Mouse (Mus musculus) spleen, adult 18-20 months (tissue): ENCODE results near the gene Vsig10l.

Experiments
- DNase-seq, 2 experiments: peaks; one replicate each; pipeline ENCODE4 v3.0.0; 2022; ENCODE audit warnings: mixed read lengths in 2 of 2

Vsig10l gene

DNA sequence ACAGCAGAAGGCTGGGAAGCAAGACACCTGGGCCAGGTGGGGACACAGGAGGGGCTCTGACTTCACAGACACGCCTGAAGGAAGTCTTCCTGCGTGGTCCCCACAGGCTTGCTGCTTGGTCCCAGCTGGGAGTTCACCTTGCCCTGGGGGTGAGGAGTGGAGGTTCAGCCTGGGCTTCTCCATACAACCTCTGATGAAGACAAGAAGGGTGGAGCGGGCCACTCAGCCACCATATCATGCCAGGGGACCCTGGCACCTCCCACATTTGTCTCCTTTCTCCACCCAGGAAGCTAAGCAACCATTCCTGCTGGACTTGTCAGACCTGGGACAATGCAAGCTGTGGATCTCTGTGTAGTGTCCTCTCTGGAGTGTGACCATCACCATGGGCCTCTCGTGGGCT, at the start of gene Vsig10l:
Vsig10l (plus strand) TSS at position 301 of the 400 bp plus-strand sequence.
- DNase-seq = no peak

DNA sequence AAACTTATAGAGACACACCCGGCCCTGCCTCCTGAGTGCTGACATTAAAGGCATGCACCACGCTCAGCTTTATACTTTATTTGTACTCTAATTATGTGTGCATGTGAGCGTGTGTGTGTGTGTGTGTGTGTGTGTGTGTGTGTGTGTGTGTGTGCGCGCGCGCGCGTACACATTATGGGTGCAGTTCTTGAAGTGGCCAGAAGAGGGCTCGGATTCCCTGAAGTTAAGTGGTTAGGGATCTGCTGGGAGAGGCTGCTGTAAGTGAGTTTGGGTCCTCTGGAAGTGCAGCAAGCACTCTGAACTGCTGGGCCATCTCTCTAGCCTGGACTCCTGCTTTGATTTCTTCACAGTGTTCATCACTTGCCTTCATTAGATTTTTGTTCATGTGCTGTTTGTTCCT, 45.7 kb upstream of the Vsig10l start:
- no peak for DNase-seq

DNA sequence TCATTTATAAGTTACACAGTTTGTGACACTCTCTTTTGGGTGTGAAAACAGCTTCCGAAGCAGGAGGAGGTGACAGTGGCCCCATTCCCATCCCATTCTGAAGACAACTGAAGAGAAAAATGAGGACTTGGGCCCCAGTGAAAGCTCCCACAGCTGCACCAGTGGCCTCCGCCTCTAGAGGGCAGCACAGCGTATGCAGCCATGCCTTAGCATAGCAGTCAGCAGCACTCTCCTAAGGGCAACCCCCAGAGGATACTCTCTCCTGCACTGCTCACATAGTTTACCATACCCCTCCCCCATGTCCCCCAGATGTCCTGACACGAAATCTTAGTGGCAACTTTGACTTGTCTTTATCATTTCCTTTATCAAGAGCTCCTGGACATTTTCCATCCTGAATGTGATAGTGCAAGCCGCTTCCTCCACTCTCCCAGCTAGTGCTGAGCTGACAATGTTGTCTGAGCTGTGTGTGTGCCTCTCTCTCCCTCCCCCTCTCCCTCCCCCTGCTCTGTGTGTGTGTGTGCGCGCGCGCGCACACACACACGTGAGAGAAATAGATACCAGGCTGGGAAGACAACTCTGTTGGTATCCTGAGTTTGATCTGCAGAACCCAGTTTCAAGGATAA, 39.8 kb upstream of the Vsig10l start:
- peak; percentile 64 to 89 for DNase-seq

DNA sequence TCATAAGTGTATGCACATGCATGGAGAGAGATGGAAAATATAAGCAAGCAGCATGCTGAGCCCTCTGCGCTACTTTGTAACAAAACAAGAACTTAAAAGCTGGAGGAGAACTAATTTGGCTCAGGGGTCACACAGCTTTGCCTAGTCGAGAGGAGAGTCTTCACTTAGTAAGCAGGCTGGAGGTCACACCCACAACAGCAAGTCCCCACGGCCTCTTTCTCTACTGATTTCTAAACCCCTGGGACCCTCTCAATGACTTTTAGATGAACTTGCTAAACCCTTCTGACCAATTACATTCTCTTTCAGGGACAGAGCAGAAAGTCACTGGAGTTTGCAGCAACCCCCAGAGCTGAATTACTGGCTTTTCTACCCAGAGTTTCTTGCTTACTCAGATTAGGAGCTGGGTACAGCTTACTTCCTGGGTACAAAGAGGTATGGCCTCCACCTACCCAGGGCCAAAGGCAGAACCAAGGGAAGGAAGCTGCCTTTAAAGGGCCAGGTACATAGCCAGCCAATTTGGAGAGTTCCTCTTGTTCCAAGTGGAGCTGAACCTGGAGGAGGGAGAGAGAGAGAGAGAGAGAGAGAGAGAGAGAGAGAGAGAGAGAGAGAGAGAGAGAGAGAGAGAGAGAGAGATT, 38.8 kb upstream of the Vsig10l start:
- DNase-seq = no peak

DNA sequence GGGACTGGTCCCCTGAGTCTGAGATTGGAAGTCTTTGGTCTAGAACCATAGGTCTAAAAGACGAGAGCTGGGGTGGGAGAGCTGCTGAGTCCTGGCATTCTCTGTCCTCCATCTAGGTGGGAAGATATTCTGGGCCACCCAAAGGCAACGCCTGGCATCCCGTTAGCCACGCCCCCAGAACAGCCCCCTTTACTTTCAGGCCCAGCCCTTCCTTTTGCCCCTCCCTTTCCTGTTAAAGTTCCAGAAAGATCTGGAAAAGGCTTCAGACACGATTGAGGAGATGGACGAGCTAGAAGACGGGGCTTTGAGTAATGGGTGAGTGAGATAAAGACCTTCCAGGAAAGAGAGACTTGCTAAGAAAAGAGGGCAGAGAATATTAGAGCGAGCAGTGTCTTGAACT, 35.5 kb upstream of the Vsig10l start, which contains the start of gene Lim2:
Lim2 (plus strand) TSS at position 265 of the 400 bp plus-strand sequence.
- no peak for DNase-seq

DNA sequence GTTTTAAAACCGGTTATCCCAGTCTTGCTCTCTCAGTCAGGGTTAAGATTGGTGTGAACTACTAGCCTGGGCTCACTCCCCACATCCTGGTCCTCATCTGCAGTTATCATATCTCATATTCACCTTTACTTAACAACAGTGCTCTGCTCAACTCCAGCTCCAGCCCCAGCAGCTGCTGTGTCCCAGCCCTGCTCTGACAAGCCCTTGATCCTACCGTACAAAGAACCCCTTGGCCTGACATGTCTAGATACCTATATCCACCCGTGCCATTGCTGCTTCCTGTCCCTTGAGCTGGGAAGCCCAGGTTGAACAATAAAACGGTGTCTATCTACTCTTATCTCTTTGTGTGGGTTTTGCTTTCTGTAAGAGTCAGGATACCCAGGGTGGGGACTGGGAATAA, 33.5 kb upstream of the Vsig10l start:
- DNase-seq = no peak

DNA sequence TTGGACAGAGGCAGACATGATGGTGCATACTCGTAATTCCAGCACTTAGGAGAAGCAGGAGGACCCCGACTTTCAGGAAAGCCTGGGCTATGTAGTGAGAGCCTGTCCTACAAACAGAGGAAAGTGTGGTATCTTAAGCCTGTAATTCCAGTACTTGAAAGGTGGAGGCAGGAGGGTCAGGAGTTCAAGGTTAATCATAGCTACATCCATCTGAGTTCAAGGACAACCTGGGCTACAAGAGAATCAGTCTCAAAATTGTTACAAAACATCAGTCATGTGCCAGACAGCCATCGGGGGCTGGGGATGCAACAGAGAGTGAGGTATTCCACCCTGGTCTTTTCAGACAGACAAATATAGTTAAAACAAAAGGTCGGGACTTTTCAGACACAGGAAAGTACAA, 30.1 kb upstream of the Vsig10l start:
- DNase-seq = no peak

DNA sequence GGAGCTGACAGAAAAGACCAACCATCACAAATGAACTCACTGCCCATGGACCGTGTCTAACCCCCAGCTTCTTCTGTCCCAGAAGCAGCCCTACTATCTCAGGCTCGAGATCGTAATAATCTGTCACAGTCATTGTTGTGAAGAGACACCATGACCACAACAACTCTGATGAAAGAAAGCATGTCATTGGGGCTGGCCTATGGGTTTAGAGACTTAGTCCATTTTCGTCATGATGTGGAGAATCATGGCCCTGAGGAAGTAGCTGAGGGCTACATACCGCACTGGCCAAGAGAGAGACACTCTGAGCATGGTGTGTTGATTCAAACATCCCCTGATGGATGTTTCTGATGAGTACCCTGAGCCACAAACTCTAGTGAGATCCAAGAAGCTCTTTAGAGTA, 28.3 kb upstream of the Vsig10l start:
- DNase-seq = no peak

DNA sequence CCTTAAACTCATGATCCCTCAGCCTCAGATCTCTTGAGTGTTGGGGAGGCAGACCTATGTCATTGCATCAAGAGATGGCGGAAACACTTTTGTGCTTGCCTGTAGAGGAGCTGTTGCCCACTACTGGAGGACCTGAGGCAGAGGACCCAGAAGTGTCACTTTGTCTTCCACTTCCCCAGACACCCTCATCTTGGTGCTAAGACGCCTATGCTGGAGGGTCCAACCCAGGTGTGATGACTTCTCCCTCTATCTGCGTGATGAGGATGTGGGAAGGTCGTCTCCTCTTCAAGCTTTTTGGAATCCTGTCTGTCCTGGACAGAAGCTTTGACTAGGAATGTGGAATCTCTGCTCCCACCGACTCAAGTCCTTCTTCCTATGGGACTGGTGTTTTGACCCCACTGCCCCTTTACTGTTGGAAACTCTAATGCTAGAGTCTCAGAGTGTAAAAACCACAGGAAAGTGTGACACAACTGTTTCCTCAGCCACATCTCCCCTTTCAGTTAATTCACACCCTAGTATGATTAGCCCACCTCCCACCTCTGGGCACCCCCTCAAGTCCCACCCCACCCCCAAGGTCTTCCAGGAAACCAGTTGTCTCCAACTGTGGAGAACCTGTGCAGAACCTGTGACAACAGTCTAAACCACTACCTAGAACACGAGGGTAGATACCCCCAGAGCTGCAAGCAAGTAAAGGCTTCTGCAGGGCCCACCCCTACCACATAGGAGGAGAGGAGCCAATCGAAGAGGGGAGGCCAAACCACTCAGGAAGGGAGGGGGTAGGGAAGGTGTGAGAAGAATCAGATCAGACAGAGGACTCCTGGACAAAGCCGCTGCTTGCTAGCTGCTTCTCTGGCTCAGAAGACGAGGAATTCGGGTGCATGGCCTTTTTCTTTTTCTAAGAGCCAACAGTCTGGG, 26.4 kb upstream of the Vsig10l start, which contains the start of gene Nkg7:
Nkg7 (plus strand) TSS at position 733 of the 915 bp plus-strand sequence.
- DNase-seq = no peak

DNA sequence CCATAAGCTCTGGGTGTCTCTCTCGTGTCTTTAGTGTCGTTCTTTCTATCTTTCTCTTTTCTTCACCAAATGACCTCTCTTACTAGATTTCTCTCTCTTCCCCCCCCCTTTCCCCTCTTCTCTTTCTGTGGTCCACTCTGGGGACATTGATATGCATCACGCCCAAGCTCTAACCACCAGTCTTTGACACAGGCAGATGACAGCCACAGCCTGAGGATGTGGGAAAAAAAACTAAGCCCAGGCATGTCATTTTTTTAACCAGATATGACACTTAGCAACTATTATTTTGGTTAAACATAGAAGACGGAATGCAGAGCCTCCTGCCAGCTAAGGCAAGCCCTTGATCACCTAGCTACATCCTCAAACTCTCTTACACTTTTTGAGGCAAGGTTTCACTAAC, 24.3 kb upstream of the Vsig10l start:
- DNase-seq = no peak

DNA sequence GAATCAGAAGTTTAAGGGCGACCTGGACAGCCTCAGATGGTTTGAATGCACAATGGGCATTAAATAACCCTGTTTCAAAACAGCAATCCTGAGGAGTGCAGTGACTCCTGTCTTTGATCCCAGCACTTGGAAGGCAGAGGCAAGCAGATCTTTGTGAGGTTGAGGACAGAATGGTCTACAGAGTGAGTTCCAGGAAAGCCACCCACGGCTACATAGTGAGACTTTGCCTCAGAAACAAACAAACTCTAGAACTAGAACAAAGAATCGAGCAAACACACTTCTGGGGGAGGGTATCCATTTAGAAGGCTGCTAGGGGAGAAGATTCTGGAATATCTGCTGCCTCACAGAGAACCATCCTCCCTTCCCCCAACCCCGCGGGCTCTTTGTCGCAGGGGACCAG, 22.5 kb upstream of the Vsig10l start, which contains the start of gene Cldnd2:
Cldnd2 (plus strand) TSS at position 301 of the 400 bp plus-strand sequence.
- no peak for DNase-seq

DNA sequence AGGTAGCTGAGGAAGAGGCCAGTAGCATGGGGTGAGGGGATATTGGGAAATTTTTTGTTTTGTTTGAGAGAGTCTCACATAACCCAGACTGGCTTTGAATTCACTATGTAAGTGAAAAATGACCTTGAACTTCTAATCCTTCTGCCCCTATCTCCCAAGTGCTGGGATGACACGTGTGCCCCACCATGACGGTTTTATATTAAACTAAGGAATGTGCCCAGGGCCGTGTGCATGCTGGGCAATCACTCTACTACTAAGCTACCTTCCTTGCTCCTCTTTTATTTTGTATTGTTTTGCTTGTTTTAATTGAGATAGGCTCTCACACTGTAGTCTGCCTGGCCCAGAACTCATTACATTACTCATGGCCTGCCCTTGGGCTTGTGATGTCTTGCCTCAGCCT, 21.9 kb upstream of the Vsig10l start:
- DNase-seq = no peak

DNA sequence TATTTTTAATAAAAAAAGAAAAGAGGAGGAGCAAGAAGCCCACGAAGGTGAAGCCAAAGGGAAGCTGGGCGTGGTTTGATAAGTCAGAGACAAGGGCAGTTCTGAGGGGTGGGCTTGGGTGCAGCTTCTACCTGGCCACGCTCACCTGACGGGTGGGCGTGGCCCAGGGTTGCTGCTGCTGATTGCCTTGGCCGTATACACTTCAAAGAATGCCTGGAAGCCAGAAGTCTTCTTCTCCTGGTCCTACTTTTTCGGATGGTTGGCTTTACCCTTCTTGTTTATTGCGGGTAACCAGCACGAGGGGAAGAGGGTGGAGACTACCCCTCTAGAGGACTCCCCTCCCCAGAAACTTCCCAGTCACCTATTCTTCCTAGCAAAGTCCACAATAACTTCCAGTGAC, 20.3 kb upstream of the Vsig10l start:
- DNase-seq = no peak

DNA sequence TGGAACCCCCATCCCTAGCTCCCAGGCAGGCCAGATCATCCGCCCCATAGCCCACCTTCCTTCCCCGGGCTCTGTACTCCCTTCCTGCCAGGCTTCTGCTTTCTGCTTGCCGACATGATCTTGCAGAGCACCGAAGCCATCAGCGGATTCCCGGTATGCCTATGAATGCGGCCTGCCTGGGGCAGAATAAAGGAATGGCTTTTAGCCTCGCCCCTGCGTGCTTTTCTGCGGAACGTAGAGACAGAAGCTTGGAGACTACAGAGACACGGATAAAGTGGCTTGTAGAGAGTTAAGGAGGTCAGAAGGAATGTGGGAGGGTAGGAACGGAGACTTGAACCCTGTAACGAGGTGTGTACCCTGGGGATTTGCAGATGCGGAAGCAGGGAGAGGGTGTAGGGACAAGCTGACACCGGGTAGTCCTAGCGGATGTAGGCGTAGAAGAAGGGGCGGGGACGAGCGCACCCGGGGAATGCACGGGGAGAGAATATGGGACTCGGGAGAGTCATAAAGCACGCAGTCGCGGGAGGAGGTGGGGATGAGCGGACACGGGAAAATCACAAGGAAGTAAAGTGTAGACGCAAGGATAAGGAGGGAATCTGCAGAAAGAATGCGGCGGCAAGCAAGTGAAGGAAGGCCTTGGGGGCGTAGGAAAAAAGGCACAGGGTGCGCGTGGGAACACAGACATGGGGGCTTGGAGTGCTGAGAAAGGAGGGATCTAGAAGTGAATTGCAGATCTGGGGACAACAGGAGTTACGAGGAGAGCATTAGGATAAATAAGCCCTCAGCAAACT, 19.6 kb upstream of the Vsig10l start:
- DNase-seq = peak; percentile 73 to 76

DNA sequence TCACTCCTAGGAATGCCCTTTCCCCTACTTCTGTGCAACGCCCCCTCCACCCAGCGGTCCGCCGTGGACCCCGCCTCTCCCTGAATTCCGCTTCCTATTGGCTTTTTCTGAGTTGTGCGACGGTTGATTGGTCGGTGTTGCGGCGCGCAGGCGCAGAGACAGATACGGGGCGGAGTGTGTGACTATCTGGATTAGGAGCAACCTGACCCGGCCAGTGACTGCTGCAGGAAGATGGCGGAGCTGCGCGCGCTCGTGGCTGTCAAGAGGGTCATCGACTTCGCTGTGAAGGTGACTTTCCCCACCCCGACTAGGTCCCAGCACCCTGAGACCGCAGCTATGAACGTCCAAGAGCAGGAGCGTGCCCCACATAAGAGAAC, 19.0 kb upstream of the Vsig10l start, which contains the start of the genes Etfb and Gm45233:
Etfb (plus strand) TSS at position 167 of the 377 bp plus-strand sequence.
Gm45233 (plus strand) TSS at position 212 of the 377 bp plus-strand sequence.
- peak; percentile 84 to 87 for DNase-seq

DNA sequence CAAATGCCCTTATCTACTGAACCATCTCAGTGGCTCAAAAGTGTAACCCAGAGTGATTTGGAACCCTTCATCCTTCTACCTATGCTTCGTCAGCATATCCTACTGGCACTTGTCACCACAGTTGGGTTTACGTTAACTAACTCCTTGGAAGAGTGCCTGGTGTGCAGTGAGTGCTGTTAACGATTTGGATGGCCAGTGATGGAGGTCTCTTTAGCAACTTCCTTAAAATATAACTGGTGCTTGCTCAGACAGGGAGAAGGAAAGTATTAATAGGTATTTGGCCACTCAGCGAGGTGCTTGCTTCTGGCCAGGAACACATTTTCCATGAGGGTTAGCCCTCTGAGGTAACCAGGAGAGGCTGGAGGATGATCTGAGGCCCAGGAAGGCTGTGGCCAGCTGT, 15.2 kb upstream of the Vsig10l start:
- DNase-seq = no peak

DNA sequence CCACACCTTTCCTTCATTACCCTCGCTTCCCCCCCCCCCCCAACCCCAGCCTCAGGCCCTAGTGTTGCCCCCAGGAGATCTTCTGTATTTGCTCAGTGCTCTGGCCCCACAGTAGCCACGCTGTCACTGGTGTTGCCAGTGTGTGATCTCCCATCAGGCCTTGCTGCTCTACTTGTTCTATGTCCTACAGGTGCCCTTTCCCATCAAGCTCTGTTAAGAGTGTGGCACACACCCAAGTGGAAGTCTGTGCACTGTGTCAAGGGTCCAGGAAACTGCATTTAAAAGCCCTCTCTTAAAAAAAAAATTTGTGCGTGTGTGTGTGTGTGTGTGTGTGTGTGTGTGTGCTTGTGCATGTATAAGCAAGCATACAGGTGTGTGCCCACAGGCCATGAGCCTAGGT, 14.7 kb upstream of the Vsig10l start:
- DNase-seq = no peak

DNA sequence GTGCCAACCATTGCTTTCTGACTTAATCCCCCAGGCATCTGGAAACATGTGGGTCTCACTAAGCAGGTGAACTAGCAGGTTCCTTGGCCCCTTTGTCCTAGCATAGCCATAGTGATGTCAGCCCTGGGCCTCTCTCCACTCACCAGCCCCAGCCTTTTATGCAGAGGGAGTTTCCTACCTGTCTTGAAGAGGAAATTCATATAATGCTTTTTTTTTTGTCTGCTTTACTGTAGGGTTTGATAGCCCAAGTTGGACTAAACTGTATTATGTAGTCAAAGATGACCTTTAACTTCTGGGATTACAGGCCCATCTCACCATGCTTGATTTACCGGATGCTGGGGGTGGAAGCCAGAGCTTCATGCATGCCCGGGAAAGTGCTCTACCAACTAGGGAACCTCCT, 13.1 kb upstream of the Vsig10l start:
- DNase-seq = no peak

DNA sequence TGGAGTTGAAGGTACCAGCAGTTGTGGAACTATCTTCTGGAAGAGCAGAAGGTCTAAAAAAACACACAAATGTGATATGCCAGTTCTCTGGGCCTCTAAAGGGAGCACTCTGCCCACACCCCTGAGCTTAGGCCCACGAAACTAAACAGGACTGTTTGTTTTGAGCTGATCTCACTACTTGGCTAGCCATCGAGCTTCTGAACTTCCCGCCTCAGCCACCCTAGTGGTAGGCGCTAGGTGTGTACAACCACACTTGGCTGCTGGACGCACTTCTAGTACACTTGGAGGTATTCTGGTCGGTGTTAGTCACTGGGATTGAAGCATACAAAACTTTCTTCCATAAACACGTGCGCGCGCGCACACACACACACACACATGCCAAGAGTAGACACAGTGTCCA, 11.2 kb upstream of the Vsig10l start:
- no peak for DNase-seq

DNA sequence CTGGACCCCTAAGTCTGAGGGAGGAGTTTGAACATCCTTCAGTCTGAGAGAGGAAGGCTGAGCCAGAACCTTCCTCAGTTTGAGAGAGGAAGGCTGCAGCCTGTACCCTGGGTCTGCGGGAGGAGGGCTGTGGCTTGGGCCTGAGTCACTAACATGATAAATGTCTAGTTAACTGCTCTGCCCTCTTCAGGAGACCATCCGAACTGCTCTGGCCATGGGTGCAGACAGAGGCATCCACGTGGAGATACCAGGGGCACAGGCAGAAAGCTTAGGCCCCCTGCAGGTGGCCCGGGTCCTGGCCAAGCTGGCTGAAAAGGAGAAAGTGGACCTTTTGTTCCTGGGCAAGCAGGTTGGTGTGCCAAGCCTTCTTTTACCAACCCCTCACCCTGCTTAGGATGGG, 10.3 kb upstream of the Vsig10l start:
- peak in 1 of 2 experiments; percentile 52 for DNase-seq

DNA sequence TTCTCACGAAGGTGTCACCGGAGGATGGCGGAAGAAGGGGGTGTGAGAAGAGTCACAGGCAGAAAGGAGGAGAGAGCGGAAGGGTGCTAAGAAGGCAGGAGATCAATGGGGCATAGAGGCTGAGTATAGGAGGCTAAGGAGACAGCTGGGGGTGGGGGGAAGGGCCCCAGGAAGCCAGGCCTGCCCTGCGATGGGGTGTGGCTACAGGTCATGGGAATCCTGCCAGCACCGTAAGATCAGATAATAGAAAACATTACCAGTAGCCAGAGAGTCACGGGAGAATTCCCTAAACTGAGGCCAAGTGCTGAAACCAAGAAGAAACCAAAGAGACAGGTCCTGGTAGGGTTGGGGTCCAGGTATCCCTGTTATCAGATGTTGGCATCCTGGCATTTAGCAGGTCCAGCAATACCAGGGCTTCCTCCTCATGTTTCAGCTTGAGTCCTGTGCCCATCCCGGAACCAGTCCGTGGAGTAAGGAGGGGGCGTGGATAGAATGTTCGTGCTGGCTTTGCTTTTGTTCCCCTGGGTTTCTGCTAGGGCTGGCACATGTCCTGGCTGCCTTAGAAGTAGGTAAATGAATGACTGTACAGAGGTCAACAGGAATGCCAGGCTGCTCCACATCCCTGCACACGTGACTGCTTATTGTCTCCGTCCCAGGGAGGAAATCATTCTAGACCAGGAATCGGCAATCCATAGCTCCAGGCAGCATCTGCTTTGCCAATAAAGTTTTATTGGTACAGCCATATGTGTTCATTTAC, 9.2 kb upstream of the Vsig10l start:
- no peak for DNase-seq

DNA sequence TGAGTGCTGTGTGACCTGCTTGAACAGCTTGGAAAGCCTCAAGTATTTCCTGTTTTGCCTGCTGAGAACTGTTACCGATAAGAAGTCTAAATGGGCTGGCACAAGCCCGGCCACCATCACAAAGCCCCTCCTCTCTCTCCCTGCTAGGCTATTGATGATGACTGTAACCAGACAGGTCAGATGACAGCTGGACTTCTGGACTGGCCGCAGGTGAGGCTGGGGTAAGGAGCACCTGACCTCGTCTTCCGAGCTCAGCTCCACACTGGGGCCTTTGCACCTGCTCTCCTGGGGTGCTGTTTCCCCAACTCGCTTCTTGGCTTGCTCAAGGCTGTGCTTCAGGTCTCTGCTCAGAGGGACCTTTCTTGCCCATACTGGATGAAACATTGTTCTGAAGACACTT, 8.6 kb upstream of the Vsig10l start:
- no peak for DNase-seq
